Mouse (Mus musculus): Measurements from ENCODE around the gene Prkn.
A peak's percentile ranks its signal among the peaks of the same experiment; 100 is the strongest.

The Prkn gene

GRCm38 (mm10) chr17:10840148-10840707 lies at the start of gene Prkn, which contains the start of gene Pacrg:
Gene Prkn (plus strand): TSS chr17:10840384.
Gene Pacrg (minus strand): TSS chr17:10840311.
- peak; percentile 95 to 96 for DNase-seq (ENCODE audit: low spot score in 2 of 2)

- DNase-seq (ENCODE audit: low spot score in 2 of 2): no peak
These were observed 48.5 kb upstream of the Prkn start for GRCm38 (mm10) chr17:10791661-10792060.

- no peak for DNase-seq (ENCODE audit: low spot score in 2 of 2)
These were observed 33.5 kb upstream of the Prkn start for GRCm38 (mm10) chr17:10806692-10807091.

- no peak for DNase-seq (ENCODE audit: low spot score in 2 of 2)
These were observed 32.8 kb upstream of the Prkn start for GRCm38 (mm10) chr17:10807261-10807998.

GRCm38 (mm10) chr17:10808571-10808970 lies 31.6 kb upstream of the Prkn start:
- DNase-seq (ENCODE audit: low spot score in 2 of 2): no peak

GRCm38 (mm10) chr17:10818971-10819370 lies 21.2 kb upstream of the Prkn start:
- DNase-seq (ENCODE audit: low spot score in 2 of 2): no peak

- peak; percentile 6 to 7 for DNase-seq (ENCODE audit: low spot score in 2 of 2)
These were observed 582 bp downstream of the Prkn start for GRCm38 (mm10) chr17:10840731-10841201.

- no peak for DNase-seq (ENCODE audit: low spot score in 2 of 2)
These were observed 14.0 kb downstream of the Prkn start for GRCm38 (mm10) chr17:10854207-10854606.

GRCm38 (mm10) chr17:10874208-10875187 lies 34.3 kb downstream of the Prkn start:
- no peak for DNase-seq (ENCODE audit: low spot score in 2 of 2)

GRCm38 (mm10) chr17:10878986-10879385 lies 38.8 kb downstream of the Prkn start:
- DNase-seq (ENCODE audit: low spot score in 2 of 2): no peak

- no peak for DNase-seq (ENCODE audit: low spot score in 2 of 2)
These were observed 42.1 kb downstream of the Prkn start for GRCm38 (mm10) chr17:10882260-10882659.

GRCm38 (mm10) chr17:10887924-10888323 lies 47.7 kb downstream of the Prkn start:
- no peak for DNase-seq (ENCODE audit: low spot score in 2 of 2)

GRCm38 (mm10) chr17:10901686-10902228 lies 61.6 kb downstream of the Prkn start:
- no peak for DNase-seq (ENCODE audit: low spot score in 2 of 2)

- DNase-seq (ENCODE audit: low spot score in 2 of 2): no peak
These were observed 96.5 kb downstream of the Prkn start for GRCm38 (mm10) chr17:10936698-10937097.

GRCm38 (mm10) chr17:10937844-10938243 lies 97.7 kb downstream of the Prkn start:
- DNase-seq (ENCODE audit: low spot score in 2 of 2): no peak

- no peak for DNase-seq (ENCODE audit: low spot score in 2 of 2)
These were observed 98.6 kb downstream of the Prkn start for GRCm38 (mm10) chr17:10938755-10939154.

- DNase-seq (ENCODE audit: low spot score in 2 of 2): no peak
These were observed 106.4 kb downstream of the Prkn start for GRCm38 (mm10) chr17:10946552-10946951.

GRCm38 (mm10) chr17:10947614-10948013 lies 107.4 kb downstream of the Prkn start:
- no peak for DNase-seq (ENCODE audit: low spot score in 2 of 2)

GRCm38 (mm10) chr17:10959066-10959864 lies 119.1 kb downstream of the Prkn start:
- no peak for DNase-seq (ENCODE audit: low spot score in 2 of 2)

GRCm38 (mm10) chr17:10962151-10962550 lies 122.0 kb downstream of the Prkn start:
- DNase-seq (ENCODE audit: low spot score in 2 of 2): no peak

GRCm38 (mm10) chr17:10982136-10982535 lies 142.0 kb downstream of the Prkn start:
- no peak for DNase-seq (ENCODE audit: low spot score in 2 of 2)
